Mouse (Mus musculus): ENCODE results near the gene Cyp2f2. TPM values are rescaled to one million over a fixed set of nuclear protein-coding genes. Genes with fewer than 3 reads are reported as not detected.

The Cyp2f2 gene
- polyA plus RNA-seq, 1 experiment from 2014 or later: not detected

DNA sequence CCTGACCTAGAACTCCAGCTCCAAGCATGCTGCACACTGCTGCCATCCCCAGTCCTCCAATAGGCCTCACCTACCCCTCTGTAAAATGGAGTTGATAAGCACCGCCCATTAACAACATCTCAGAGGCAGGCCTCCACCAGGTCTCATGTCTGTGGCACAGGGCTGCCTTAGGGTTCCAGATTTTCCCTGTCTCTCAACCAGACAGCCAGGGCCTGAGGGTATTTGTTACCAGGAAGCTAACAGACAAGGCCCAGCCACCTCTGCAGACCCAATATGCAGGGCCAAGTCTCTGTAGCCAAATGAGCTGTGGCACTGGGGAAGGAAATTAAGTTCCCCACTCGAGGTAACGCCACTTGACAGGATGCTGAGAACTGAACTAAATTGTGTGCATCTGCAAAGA, 41.2 kb downstream of the Cyp2f2 start:
- no peak for ATAC-seq (ENCODE audit: low FRiP score, low TSS enrichment)
- Histone ChIP-seq H3K4me1 (ENCODE audit: control insufficient read depth, insufficient read depth, low read length) (peaks cover 38% of the 10 kb centered on the region), H3K27ac (ENCODE audit: low read depth, low read length) (no peak overlapping the region), H3K9ac (ENCODE audit: low read depth, low read length) (no peak overlapping the region), H3K9me3 (ENCODE audit: control insufficient read depth, low read length) (no peaks in the 10 kb centered on the region), H3K4me3 (ENCODE audit: low read length) (no peak overlapping the region), H3K36me3 (ENCODE audit: control insufficient read depth, insufficient read depth, low read length) (peaks cover 63% of the 10 kb centered on the region), H3K4me2 (replicated peaks; ENCODE audit: low read depth, low read length) (no peak overlapping the region), H3K27me3 (ENCODE audit: control insufficient read depth, insufficient read depth, low read length) (no peaks in the 10 kb centered on the region)
- 85% methylated on average over 3 of the region's 3 CpGs for WGBS

DNA sequence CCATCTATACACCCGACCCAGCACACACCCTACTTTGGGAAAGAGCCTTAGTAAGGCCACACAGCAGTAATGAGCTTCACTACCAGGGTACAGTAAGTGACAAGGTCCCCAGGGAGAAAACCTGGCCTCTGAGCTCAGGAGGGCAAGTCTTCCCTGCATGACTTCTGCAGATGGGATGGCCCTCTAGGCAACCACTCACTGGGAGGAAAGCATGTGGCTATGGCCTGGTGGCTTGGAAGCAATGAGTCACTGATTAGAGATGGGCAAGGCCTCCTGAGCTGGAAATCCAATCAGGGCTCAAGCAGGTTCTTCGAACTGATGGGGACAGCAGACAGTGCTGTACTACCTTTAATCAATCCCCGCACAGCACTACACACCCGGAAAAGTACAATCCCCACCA, 42.0 kb downstream of the Cyp2f2 start:
- Histone ChIP-seq H3K27me3 (ENCODE audit: control insufficient read depth, insufficient read depth, low read length) (no peaks in the 10 kb centered on the region), H3K9ac (ENCODE audit: low read depth, low read length) (no peak overlapping the region), H3K9me3 (ENCODE audit: control insufficient read depth, low read length) (no peaks in the 10 kb centered on the region), H3K27ac (ENCODE audit: low read depth, low read length) (no peak overlapping the region), H3K4me2 (replicated peaks; ENCODE audit: low read depth, low read length) (no peak overlapping the region), H3K4me1 (ENCODE audit: control insufficient read depth, insufficient read depth, low read length) (peaks cover 38% of the 10 kb centered on the region), H3K36me3 (ENCODE audit: control insufficient read depth, insufficient read depth, low read length) (peaks cover 63% of the 10 kb centered on the region), H3K4me3 (ENCODE audit: low read length) (no peak overlapping the region)
- ATAC-seq (ENCODE audit: low FRiP score, low TSS enrichment): no peak
- 67% methylated on average over 4 of the region's 4 CpGs for WGBS

DNA sequence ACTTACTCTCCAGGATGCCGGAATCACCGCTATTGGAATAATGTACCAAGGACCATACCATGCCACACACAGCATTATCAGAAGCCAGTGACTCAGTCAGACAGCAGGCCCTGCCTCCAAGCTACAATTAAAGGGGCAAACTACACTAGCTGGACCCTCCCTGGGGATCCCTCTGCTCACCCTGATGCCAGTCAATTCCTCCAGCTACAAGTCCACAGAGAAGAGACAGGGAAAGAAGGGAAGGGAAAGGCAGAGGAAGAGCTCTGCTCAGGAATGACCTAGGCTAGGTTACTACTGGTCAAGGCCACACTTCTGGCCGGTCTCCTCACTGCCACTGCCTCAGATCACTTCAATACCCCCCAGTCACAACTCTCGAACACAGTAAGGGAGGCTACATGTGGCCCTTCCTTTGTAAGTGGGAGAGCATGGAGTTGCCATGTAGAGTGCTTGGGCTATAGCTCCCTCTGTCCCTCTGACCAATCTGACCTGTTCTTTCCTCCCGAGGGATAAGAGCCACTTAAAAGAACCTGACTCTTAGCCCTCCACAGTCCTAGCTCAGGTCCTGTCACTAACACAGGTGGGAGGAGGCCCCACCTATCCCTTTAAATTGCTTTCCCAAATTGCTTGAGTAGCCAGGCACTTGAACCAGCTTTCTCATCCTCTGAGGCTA, 43.2 kb downstream of the Cyp2f2 start:
- Histone ChIP-seq H3K4me1 (ENCODE audit: control insufficient read depth, insufficient read depth, low read length) (peaks cover 38% of the 10 kb centered on the region), H3K9me3 (ENCODE audit: control insufficient read depth, low read length) (no peaks in the 10 kb centered on the region), H3K27ac (ENCODE audit: low read depth, low read length) (no peak overlapping the region), H3K4me2 (replicated peaks; ENCODE audit: low read depth, low read length) (peak overlapping the region; percentile 25; the same call in 1 of the 2 replicates), H3K36me3 (ENCODE audit: control insufficient read depth, insufficient read depth, low read length) (peaks cover 54% of the 10 kb centered on the region), H3K27me3 (ENCODE audit: control insufficient read depth, insufficient read depth, low read length) (no peaks in the 10 kb centered on the region), H3K4me3 (ENCODE audit: low read length) (peak overlapping the region; percentile 14; the same call in 1 of the 2 replicates), H3K9ac (ENCODE audit: low read depth, low read length) (peak overlapping the region; percentile 44)
- whole genome bisulfite sequencing: 82% methylated on average over 5 of the region's 5 CpGs
- ATAC-seq (ENCODE audit: low FRiP score, low TSS enrichment): no peak

DNA sequence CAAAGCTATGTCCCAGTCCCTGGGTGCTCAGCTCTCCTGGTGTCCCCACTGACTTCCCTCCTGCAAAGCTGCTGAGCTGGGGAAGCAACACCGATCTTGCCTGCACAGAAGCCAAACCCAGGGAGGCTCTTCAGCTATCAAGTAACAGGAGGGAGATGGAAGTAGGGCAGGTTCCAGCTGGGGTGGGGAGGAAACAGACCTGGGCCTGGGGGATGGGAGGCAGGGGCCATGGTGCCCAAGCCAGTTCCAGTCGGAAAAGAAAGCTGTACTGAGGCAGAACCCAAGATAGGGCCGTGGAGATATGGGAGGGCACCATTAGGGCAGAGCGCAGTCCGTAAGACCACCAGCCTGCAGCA, 43.7 kb downstream of the Cyp2f2 start:
- Histone ChIP-seq H3K9me3 (ENCODE audit: control insufficient read depth, low read length) (no peaks in the 10 kb centered on the region), H3K27me3 (ENCODE audit: control insufficient read depth, insufficient read depth, low read length) (no peaks in the 10 kb centered on the region), H3K4me2 (replicated peaks; ENCODE audit: low read depth, low read length) (peak overlapping the region; percentile 51; the same call in 1 of the 2 replicates), H3K9ac (ENCODE audit: low read depth, low read length) (peak overlapping the region; percentile 44), H3K4me1 (ENCODE audit: control insufficient read depth, insufficient read depth, low read length) (peaks cover 38% of the 10 kb centered on the region), H3K36me3 (ENCODE audit: control insufficient read depth, insufficient read depth, low read length) (peaks cover 49% of the 10 kb centered on the region), H3K4me3 (ENCODE audit: low read length) (peak overlapping the region; percentile 14; the same call in 1 of the 2 replicates), H3K27ac (ENCODE audit: low read depth, low read length) (no peak overlapping the region)
- ATAC-seq (ENCODE audit: low FRiP score, low TSS enrichment): no peak
- 64% methylated on average over 5 of the region's 5 CpGs for WGBS

DNA sequence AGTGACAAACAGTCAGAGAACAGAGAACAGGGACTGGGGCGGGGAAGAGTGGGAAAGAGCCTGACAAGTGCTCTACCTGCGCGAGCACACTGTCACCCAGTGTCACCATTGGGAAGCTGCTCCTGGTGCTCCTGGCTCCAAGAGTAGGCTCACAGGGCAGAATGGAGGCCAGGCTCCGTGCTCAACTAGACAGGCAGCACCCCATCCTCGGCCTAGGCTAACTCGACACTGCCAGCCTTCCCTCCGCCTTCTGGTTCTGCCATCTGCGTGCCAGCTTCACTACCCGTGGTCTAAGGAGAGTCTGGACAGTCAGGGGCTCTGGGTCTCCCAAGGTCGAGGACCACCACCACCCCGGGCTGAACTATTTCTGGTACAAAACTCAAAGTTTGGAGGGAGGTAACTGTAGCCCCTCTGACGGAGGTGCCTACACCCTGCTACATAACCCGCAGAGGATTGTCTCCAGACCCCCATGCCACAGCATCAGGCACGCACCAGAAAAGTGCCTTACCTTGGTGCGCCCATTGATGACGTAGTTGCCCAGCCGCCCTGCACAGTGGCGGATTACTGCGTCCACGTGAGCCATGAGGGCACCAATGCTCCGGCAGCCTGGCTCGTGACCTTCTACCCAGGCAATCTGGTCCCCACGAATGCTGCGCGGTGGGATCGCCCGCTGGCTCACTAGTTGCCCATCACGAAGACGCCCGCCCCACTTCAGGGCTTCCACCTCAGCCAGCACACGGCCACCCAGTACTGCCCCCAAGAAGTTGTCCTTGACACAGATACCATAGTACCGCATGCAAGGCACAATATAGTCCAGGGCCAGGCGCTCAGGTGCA, 44.6 kb downstream of the Cyp2f2 start:
- Histone ChIP-seq H3K27ac (ENCODE audit: low read depth, low read length) (no peak overlapping the region; the same call in 1 of the 2 replicates), H3K4me2 (replicated peaks; ENCODE audit: low read depth, low read length) (peak overlapping the region; percentile 51), H3K4me3 (ENCODE audit: low read length) (peak overlapping the region; percentile 2; the same call in 1 of the 2 replicates), H3K9me3 (ENCODE audit: control insufficient read depth, low read length) (no peaks in the 10 kb centered on the region), H3K9ac (ENCODE audit: low read depth, low read length) (peak overlapping the region; percentile 31; the same call in 1 of the 2 replicates), H3K4me1 (ENCODE audit: control insufficient read depth, insufficient read depth, low read length) (peaks cover 38% of the 10 kb centered on the region), H3K27me3 (ENCODE audit: control insufficient read depth, insufficient read depth, low read length) (no peaks in the 10 kb centered on the region), H3K36me3 (ENCODE audit: control insufficient read depth, insufficient read depth, low read length) (peaks cover 40% of the 10 kb centered on the region; the same call in 1 of the 2 replicates)
- ATAC-seq (ENCODE audit: low FRiP score, low TSS enrichment): no peak
- 83% methylated on average over 33 of the region's 33 CpGs for WGBS

DNA sequence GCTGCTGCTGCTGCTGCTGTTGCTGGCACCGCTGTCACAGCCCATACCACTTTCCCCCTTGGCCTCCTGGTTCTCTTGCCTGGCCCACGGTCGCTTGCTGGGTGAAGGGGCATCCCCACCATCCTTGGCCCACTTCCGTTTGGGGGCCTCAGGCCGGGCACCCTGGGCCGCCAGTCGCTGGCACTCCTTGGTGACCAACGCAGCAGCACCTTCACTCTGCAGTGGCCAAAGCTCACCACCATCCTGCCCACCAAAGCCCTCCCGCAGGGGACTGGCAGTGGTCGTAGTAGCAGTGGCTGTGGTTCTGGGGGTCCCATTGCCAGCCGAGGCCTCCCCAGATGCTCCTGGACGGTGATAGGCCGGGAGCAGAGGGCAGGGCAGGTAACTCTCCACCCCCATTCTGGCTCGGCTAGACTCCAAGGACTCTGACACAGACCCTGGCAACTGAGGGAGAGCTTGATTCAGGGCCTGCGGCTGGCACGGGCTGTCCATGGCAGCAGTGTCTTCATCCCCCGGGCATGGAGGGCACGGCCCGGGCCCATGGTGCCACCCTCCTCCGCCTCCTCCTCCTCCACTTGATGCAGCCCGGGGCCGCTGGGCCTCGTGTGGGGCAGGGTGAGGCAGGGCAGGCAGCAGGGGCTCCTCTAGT, 45.4 kb downstream of the Cyp2f2 start:
- WGBS: 64% methylated on average over 23 of the region's 23 CpGs
- Histone ChIP-seq H3K4me1 (ENCODE audit: control insufficient read depth, insufficient read depth, low read length) (peaks cover 38% of the 10 kb centered on the region), H3K4me3 (ENCODE audit: low read length) (peak overlapping the region; percentile 73), H3K4me2 (replicated peaks; ENCODE audit: low read depth, low read length) (peak overlapping the region; percentile 51), H3K27me3 (ENCODE audit: control insufficient read depth, insufficient read depth, low read length) (no peaks in the 10 kb centered on the region), H3K27ac (ENCODE audit: low read depth, low read length) (no peak overlapping the region), H3K9ac (ENCODE audit: low read depth, low read length) (peak overlapping the region; percentile 87; the same call in 1 of the 2 replicates), H3K9me3 (ENCODE audit: control insufficient read depth, low read length) (no peaks in the 10 kb centered on the region), H3K36me3 (ENCODE audit: control insufficient read depth, insufficient read depth, low read length) (peaks cover 41% of the 10 kb centered on the region; the same call in 1 of the 2 replicates)
- no peak for ATAC-seq (ENCODE audit: low FRiP score, low TSS enrichment)

DNA sequence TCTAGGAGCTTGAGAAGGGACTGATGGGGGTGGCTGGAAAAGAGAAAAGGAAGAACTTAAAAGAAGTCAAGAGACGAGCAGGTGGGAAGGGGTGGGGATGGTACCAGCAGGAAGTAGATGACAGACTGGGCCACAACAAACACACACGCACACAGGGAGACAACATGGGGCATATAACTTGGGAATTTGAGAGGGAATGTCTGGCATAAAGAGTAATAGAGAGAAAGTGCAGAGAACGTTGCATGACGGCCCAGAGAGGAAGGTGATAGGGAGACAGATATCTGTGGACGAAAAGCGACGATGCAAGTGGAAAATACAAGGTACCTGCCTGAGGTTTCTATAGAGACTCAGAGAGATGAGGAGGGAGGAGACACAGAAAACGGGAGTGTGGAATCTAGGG, 46.0 kb downstream of the Cyp2f2 start:
- H3K4me2 ChIP-seq (replicated peaks; ENCODE audit: low read depth, low read length): peak overlapping the region; percentile 51
- peaks cover 41% of the 10 kb centered on the region; the same call in 1 of the 2 replicates for H3K36me3 ChIP-seq (ENCODE audit: control insufficient read depth, insufficient read depth, low read length)
- H3K9me3 ChIP-seq (ENCODE audit: control insufficient read depth, low read length): no peaks in the 10 kb centered on the region
- 2% methylated on average over 8 of the region's 8 CpGs for WGBS
- peak overlapping the region; percentile 73 for H3K4me3 ChIP-seq (ENCODE audit: low read length)
- ATAC-seq (ENCODE audit: low FRiP score, low TSS enrichment): no peak
- H3K27me3 ChIP-seq (ENCODE audit: control insufficient read depth, insufficient read depth, low read length): no peaks in the 10 kb centered on the region
- H3K9ac ChIP-seq (ENCODE audit: low read depth, low read length): peak overlapping the region; percentile 87
- peaks cover 38% of the 10 kb centered on the region for H3K4me1 ChIP-seq (ENCODE audit: control insufficient read depth, insufficient read depth, low read length)
- peak overlapping the region; percentile 97 for H3K27ac ChIP-seq (ENCODE audit: low read depth, low read length)

DNA sequence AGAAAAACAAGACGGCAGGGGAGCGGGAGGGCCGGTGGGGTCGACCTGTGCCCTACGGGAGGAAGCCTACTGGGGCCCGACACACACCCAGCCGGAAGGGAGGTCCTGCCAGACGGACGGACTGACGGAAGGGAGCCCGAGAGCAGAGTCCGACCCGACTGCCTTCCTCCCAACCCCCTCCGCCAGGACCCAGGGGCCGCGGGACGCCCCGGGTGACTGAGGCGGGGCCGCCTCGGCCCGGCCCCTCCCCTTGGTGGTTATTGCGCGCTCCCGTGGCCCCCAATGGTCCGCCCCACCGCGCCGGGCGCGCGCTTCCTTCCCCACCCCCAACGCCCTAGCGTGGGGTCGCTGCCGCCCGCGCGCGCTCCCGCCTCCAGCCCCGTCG, 46.5 kb downstream of the Cyp2f2 start:
- peak; percentile 81 for ATAC-seq (ENCODE audit: low FRiP score, low TSS enrichment)
- Histone ChIP-seq H3K4me3 (ENCODE audit: low read length) (peak overlapping the region; percentile 73), H3K4me1 (ENCODE audit: control insufficient read depth, insufficient read depth, low read length) (peaks cover 34% of the 10 kb centered on the region), H3K4me2 (replicated peaks; ENCODE audit: low read depth, low read length) (peak overlapping the region; percentile 51), H3K9ac (ENCODE audit: low read depth, low read length) (peak overlapping the region; percentile 87), H3K27me3 (ENCODE audit: control insufficient read depth, insufficient read depth, low read length) (no peaks in the 10 kb centered on the region), H3K9me3 (ENCODE audit: control insufficient read depth, low read length) (no peaks in the 10 kb centered on the region), H3K27ac (ENCODE audit: low read depth, low read length) (peak overlapping the region; percentile 97), H3K36me3 (ENCODE audit: control insufficient read depth, insufficient read depth, low read length) (peaks cover 44% of the 10 kb centered on the region; the same call in 1 of the 2 replicates)
- 2% methylated on average over 42 of the region's 43 CpGs for WGBS

Data from kidney, embryonic 14.5 days (tissue).